Mouse (Mus musculus) bone marrow macrophage, adult 2 months (primary cell): ENCODE data around the gene Hcst. TPM values are rescaled to one million over a fixed set of nuclear protein-coding genes. Genes with fewer than 3 reads are reported as not detected.

Experiments used
- H3K27ac ChIP-seq: 2 replicates; pipeline ENCODE4 v1.5.1; 2012; ENCODE audit warnings: low read depth, low read length; ENCODE audit not compliant: insufficient read depth
- H3K4me1 ChIP-seq: 2 replicates; pipeline ENCODE4 v1.6.1; 2012; ENCODE audit warnings: low read length; ENCODE audit not compliant: control insufficient read depth, insufficient read depth
- H3K4me3 ChIP-seq: 2 replicates; pipeline ENCODE4 v1.5.1; 2012; ENCODE audit warnings: mild to moderate bottlenecking, low read length, moderate library complexity; ENCODE audit not compliant: insufficient read depth
- CTCF ChIP-seq: IDR thresholded peaks from 2 replicates; pipeline ENCODE4 v1.5.1; 2012; ENCODE audit warnings: low read depth, mild to moderate bottlenecking, low read length, moderate library complexity
- POLR2A ChIP-seq: IDR thresholded peaks from 2 replicates; pipeline ENCODE4 v1.6.1; 2012; ENCODE audit warnings: mild to moderate bottlenecking, low read depth, low read length, borderline replicate concordance
- polyA plus RNA-seq: library from polyadenylated mRNA; stranded (reverse); fragments of >200 nt; gene quantifications from 2 replicates; pipeline ENCODE4 v1.2.4, GENCODE M21; 2012; ENCODE audit not compliant: missing spikeins, insufficient read depth, insufficient read length

The Hcst gene
- polyA plus RNA-seq, 1 experiment = 53.0 TPM

DNA sequence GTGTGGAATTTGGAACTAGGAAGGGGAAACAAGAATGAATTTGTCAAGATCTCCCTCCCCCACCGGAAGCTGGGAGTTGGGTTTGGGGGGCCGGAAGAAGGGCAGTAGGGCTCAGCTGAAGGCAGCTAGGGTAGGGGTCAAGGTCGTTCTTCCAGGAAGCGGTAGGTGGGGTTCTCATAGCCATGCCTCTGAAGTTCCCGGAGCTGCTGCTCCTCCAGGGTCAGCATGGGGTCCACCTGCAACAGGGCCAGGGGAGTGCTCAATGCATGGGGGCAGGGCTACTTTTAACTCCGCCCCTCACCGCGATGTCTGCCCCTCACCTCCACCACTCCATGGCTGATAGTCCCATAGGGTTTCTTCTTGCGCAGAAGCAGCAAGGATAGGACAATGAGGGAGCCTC, 15.5 kb upstream of the Hcst start:
- Histone ChIP-seq H3K27ac (no peak overlapping the region), H3K4me1 (peaks cover 6% of the 10 kb centered on the region), H3K4me3 (no peak overlapping the region)
- TF ChIP-seq POLR2A (no peak), CTCF (no peak)

- TF ChIP-seq POLR2A = no peak
- TF ChIP-seq CTCF = no peak
- H3K27ac ChIP-seq = no peak overlapping the region
- no peak overlapping the region for H3K4me3 ChIP-seq
- H3K4me1 ChIP-seq = peaks cover 6% of the 10 kb centered on the region
Observed at GRCm38 (mm10) chr7:30434701-30435100, 15.0 kb upstream of the Hcst start.

DNA sequence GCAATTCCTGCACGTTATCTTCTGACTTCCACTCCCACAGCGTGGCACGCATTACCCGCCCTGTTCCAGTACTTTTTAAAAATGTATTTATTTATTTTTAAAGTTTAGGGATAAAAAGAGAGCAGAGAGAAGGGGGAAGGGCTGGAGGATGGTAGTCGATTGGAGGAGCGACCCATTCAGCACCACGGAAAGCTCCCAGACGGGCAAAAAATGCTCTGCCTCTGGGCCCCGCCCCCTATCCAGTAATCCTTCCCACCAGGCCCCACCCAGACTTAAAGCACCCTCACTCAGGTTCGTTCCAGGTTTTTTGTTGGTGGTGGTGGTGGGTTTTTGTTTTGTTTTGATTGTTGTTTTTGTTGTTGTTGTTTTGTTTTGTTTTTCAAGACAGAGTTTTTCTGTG, 14.6 kb upstream of the Hcst start:
- TF ChIP-seq POLR2A (no peak), CTCF (no peak)
- Histone ChIP-seq H3K4me1 (peaks cover 8% of the 10 kb centered on the region), H3K27ac (no peak overlapping the region), H3K4me3 (no peak overlapping the region)

- TF ChIP-seq POLR2A (no peak), CTCF (peak; percentile 56)
- no peak overlapping the region for H3K27ac ChIP-seq
- H3K4me3 ChIP-seq = no peak overlapping the region
- peaks cover 15% of the 10 kb centered on the region for H3K4me1 ChIP-seq
Observed at GRCm38 (mm10) chr7:30431793-30432192, 12.1 kb upstream of the Hcst start.

GRCm38 (mm10) chr7:30430191-30430590, 10.5 kb upstream of the Hcst start:
- H3K27ac ChIP-seq = no peak overlapping the region
- no peak for TF ChIP-seq POLR2A
- TF ChIP-seq CTCF = no peak
- peaks cover 15% of the 10 kb centered on the region for H3K4me1 ChIP-seq
- H3K4me3 ChIP-seq = no peak overlapping the region

DNA sequence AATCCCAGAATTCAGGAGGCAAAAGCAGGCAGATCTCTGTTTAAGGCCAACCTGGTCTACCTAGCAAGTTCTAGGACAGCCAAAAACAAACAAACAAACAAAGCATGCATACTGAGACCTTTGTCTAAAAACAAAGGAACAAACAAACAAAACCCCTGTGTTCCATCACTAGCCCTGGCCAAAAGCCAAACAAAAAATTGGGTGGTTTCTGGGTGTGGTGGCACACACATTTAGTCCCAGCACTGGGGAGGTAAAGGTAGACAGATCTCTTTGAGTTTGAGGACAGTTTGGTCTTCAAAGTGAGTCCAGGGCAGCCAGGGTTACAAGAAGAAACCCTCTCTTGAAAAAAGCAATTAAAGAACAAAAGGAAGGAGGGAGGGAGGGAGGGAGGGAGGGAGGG, 9.7 kb upstream of the Hcst start:
- Histone ChIP-seq H3K27ac (no peak overlapping the region), H3K4me3 (no peak overlapping the region), H3K4me1 (peaks cover 18% of the 10 kb centered on the region)
- no peak for TF ChIP-seq POLR2A
- no peak for TF ChIP-seq CTCF

GRCm38 (mm10) chr7:30423071-30423641, 3.5 kb upstream of the Hcst start:
- H3K27ac ChIP-seq = peak overlapping the region; percentile 89
- TF ChIP-seq POLR2A (no peak), CTCF (no peak)
- H3K4me1 ChIP-seq = peaks cover 27% of the 10 kb centered on the region
- peak overlapping the region; percentile 76 for H3K4me3 ChIP-seq

DNA sequence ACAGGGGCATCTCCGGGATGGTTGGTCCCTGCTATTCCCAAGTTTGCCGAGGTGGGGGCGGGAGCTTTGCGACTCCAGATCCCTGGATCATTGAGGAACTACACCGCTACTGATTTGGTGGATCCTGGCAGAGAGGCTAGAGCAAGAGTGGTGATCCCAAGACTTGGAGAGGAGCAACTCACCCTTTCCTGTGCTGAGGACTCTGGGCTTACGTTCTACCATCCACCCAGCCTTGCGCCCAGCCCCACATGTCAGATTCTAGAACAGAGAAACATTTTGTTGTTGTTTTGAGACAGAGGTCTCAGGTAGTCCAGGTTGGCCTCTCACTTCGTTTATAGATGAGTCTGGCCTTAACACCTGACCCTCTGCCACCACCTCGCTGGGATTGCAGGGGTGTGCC, 2.9 kb upstream of the Hcst start:
- Histone ChIP-seq H3K4me1 (peaks cover 31% of the 10 kb centered on the region), H3K27ac (peak overlapping the region; percentile 89), H3K4me3 (peak overlapping the region; percentile 76)
- TF ChIP-seq CTCF (no peak), POLR2A (no peak)

- peak overlapping the region; percentile 89 for H3K27ac ChIP-seq
- peaks cover 36% of the 10 kb centered on the region for H3K4me1 ChIP-seq
Observed at GRCm38 (mm10) chr7:30421890-30422435, 2.3 kb upstream of the Hcst start.

DNA sequence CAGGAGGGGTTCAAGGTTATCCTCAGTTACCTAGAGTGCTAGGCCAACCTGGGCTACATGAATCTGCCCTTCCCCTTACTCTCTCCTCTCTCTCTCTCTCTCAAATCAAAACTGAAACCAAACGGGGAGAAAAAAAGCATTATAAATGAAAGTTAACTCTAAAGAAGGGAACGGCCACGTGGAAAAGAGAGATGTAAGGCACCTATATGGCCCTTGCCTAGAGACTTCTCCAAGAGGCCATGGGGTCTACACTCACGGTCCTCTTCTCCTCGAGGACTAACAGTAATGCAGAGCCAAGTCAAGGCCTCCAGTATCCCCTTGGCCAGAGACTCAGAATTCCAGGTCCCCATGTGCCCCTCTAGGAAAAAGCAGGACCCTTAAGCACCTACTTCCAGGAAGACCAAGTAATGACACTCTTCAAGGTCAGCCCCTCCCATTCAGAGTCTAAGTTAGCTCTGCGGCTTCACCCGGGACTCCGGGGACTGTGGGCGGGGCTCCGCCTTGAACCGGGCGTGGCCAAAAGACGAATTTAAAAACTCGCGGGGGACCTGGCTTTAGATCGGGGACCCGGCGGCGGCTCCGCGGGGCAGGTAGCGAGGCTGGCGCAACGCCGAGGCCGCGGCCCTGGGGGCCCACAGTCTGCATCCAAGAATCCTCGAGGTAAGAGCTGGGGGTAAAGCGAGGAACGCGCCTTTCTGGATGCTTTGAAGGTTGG, 1.7 kb upstream of the Hcst start, which contains the start of gene Nfkbid:
Gene Nfkbid (plus strand): TSS at position 558 of the 715 bp plus-strand sequence.
- Histone ChIP-seq H3K27ac (peak within 1 kb of the TSS; percentile 96), H3K4me1 (peaks cover 41% of the 10 kb centered on the region), H3K4me3 (peak within 1 kb of the TSS; percentile 76)
- peak; percentile 90; the same call in 1 of the 2 replicates for TF ChIP-seq POLR2A
- TF ChIP-seq CTCF = no peak

More at GRCm38 (mm10) chr7:30421890-30422435, 2.3 kb upstream of the Hcst start:
- peak overlapping the region; percentile 76 for H3K4me3 ChIP-seq
- TF ChIP-seq POLR2A (no peak), CTCF (no peak)
